ENCODE assay signal across 22 mouse cellular contexts in genomic region chr10:70941623-70942022, GRCm38 (mm10).
A peak's percentile ranks its signal among the peaks of the same experiment; 100 is the strongest.
DNase-seq lines count a peak whose midpoint lies in the region; ATAC-seq lines count a peak whose summit lies in the region.
"Had no signal": no experiment of that assay in that cellular context is flagged by ENCODE, and none has a peak within 500 bp of the region (broad histone marks: within the 10 kb centered on the region; RNA-seq: fewer than 3 reads in every experiment).

No protein-coding gene starts in this region.

- no peak overlapping the region for H3K4me2 ChIP-seq in heart, embryonic 14.5 days (ENCODE audit: low read length)
- H3K4me2 ChIP-seq in heart, embryonic 16.5 days (ENCODE audit: low read depth, low read length): no peak overlapping the region
- H3K4me2 ChIP-seq: embryonic facial prominence, embryonic 13.5 days; embryonic facial prominence, embryonic 15.5 days; forebrain, embryonic 12.5 days had no signal

- no peak overlapping the region for H3K9ac ChIP-seq in heart, embryonic 14.5 days (ENCODE audit: low read length)
- no peak overlapping the region for H3K9ac ChIP-seq in heart, embryonic 16.5 days (ENCODE audit: low read length)
- H3K9ac ChIP-seq: embryonic facial prominence, embryonic 13.5 days; embryonic facial prominence, embryonic 15.5 days; forebrain, embryonic 12.5 days had no signal

- 0 out of 2 replicates have a peak, but pooled peaks cover 3% of the 10 kb centered on the region for H3K9me3 ChIP-seq in heart, embryonic 14.5 days (ENCODE audit: control insufficient read depth, low read length)
- no peaks in the 10 kb centered on the region for H3K9me3 ChIP-seq in heart, embryonic 10.5 days
- 0 out of 2 replicates have a peak, but pooled peaks cover under 1% of the 10 kb centered on the region for H3K9me3 ChIP-seq in heart, embryonic 16.5 days (replicated peaks; ENCODE audit: control insufficient read depth, low read length)
- H3K9me3 ChIP-seq: embryonic facial prominence, embryonic 13.5 days; embryonic facial prominence, embryonic 15.5 days; forebrain, embryonic 10.5 days; forebrain, embryonic 12.5 days had no signal

- 22% methylated on average over 6 of the region's 6 CpGs for WGBS in heart, embryonic 14.5 days
- WGBS in heart, embryonic 10.5 days: 54% methylated on average over 6 of the region's 6 CpGs
- 23% methylated on average over 6 of the region's 6 CpGs for WGBS in heart, embryonic 16.5 days

- H3K27ac ChIP-seq in heart, embryonic 14.5 days (replicated peaks in 1 of 2; ENCODE audit: control insufficient read depth in 1 of 2, insufficient read depth in 1 of 2, low read depth in 2 of 2, low read length in 2 of 2): peak overlapping the region; percentile 30 to 51; a peak in 2 of 4 replicates
- no peak overlapping the region for H3K27ac ChIP-seq in heart, embryonic 10.5 days
- peak overlapping the region; percentile 61 for H3K27ac ChIP-seq in heart, embryonic 16.5 days (ENCODE audit: low read length)
- H3K27ac ChIP-seq: embryonic facial prominence, embryonic 13.5 days; embryonic facial prominence, embryonic 15.5 days; forebrain, embryonic 10.5 days; forebrain, embryonic 12.5 days had no signal

- no peak overlapping the region for H3K4me3 ChIP-seq in heart, embryonic 14.5 days (ENCODE audit: control insufficient read depth in 1 of 2, insufficient read depth in 1 of 2, low read depth in 1 of 2, low read length in 2 of 2)
- no peak overlapping the region for H3K4me3 ChIP-seq in heart, embryonic 10.5 days
- no peak overlapping the region for H3K4me3 ChIP-seq in heart, embryonic 16.5 days (ENCODE audit: low read length)
- H3K4me3 ChIP-seq: embryonic facial prominence, embryonic 13.5 days; embryonic facial prominence, embryonic 15.5 days; erythroblast, embryonic 14.5 days; forebrain, embryonic 10.5 days; forebrain, embryonic 12.5 days had no signal

- ATAC-seq in heart, embryonic 14.5 days (ENCODE audit: insufficient number of reproducible peaks, insufficient read depth, low FRiP score, low read depth): no peak
- 0 out of 2 replicates have a peak, but pooled peaks have one; percentile 21 for ATAC-seq in heart, embryonic 16.5 days (replicated peaks; ENCODE audit: extremely low read depth, insufficient read depth, low FRiP score)
- ATAC-seq: forebrain, embryonic 14.5 days had no signal

- peaks cover 19% of the 10 kb centered on the region for H3K36me3 ChIP-seq in heart, embryonic 14.5 days (ENCODE audit: control insufficient read depth, insufficient read depth, low read length)
- H3K36me3 ChIP-seq in heart, embryonic 10.5 days: peaks cover 18% of the 10 kb centered on the region; the same call in 1 of the 2 replicates
- peaks cover 4% of the 10 kb centered on the region for H3K36me3 ChIP-seq in heart, embryonic 16.5 days (ENCODE audit: control insufficient read depth, insufficient read depth)
- H3K36me3 ChIP-seq: forebrain, embryonic 12.5 days had no signal

- H3K4me1 ChIP-seq in heart, embryonic 14.5 days (ENCODE audit: control insufficient read depth in 2 of 2, insufficient read depth in 2 of 2, low read length in 2 of 2): peaks cover 7 to 9% of the 10 kb centered on the region in 2 experiments; a peak in 3 of 4 replicates
- 0 out of 2 replicates have a peak, but pooled peaks cover 4% of the 10 kb centered on the region for H3K4me1 ChIP-seq in heart, embryonic 10.5 days
- peaks cover 13% of the 10 kb centered on the region for H3K4me1 ChIP-seq in heart, embryonic 16.5 days (ENCODE audit: control insufficient read depth, insufficient read depth, low read length)
- H3K4me1 ChIP-seq: embryonic facial prominence, embryonic 13.5 days; embryonic facial prominence, embryonic 15.5 days; forebrain, embryonic 10.5 days; forebrain, embryonic 12.5 days had no signal

- no peaks in the 10 kb centered on the region for H3K27me3 ChIP-seq in heart, embryonic 14.5 days (ENCODE audit: control insufficient read depth, insufficient read depth, low read length)
- no peaks in the 10 kb centered on the region for H3K27me3 ChIP-seq in heart, embryonic 10.5 days (ENCODE audit: insufficient read depth, poor library complexity, severe bottlenecking)
- no peaks in the 10 kb centered on the region for H3K27me3 ChIP-seq in heart, embryonic 16.5 days (ENCODE audit: control insufficient read depth, insufficient read depth, low read length)
- H3K27me3 ChIP-seq: embryonic facial prominence, embryonic 13.5 days; embryonic facial prominence, embryonic 15.5 days; forebrain, embryonic 12.5 days had no signal

- peak; percentile 35 to 37 for DNase-seq in heart, adult 18-20 months
- DNase-seq in heart, postnatal 4 days: no peak
- DNase-seq in heart, embryonic 10.5 days (ENCODE audit: low spot score): no peak
- no peak for DNase-seq in heart, adult 9 months (ENCODE audit: low spot score in 2 of 2)
- DNase-seq: adrenal gland, adult 2 months; adrenal gland, postnatal 10 days; adrenal gland, postnatal 25 days; cerebellum, adult 11 months; cerebellum, adult 18-20 months; cerebellum, adult 8-10 months; cerebellum, adult 9-11 months; cerebellum, postnatal 14 days; cerebellum, postnatal 36 days; embryo, embryonic 11 days had no signal

Comparison
In these comparisons a context has a peak if more than half of its experiments do, and no peak if none do; other contexts are left out.
1. DNase-seq: peak in heart, adult 18-20 months (2 of 2); none in heart, postnatal 4 days (single experiment), heart, embryonic 10.5 days (single experiment) and heart, adult 9 months (0 of 2).